Comparison of ENCODE assay signal across 10 mouse cellular contexts in genomic region chr9:59013365-59013764, GRCm38 (mm10). TPM values are rescaled to one million over a fixed set of nuclear protein-coding genes. Genes with fewer than 3 reads are reported as not detected.
DNase-seq lines count a peak whose midpoint lies in the region; ATAC-seq and TF ChIP-seq lines count a peak whose summit lies in the region.
"Had no signal": no experiment of that assay in that cellular context is flagged by ENCODE, and none has a peak within 500 bp of the region (broad histone marks: within the 10 kb centered on the region; RNA-seq: fewer than 3 reads in every experiment).

No protein-coding gene starts in this region.

- no peaks in the 10 kb centered on the region for H3K9me3 ChIP-seq in limb, embryonic 14.5 days (ENCODE audit: control insufficient read depth, low read length)
- H3K9me3 ChIP-seq: heart, embryonic 13.5 days; megakaryocyte, embryonic 14.5 days had no signal

- CTCF ChIA-PET in Patski (lab: Charles Lee): interaction anchor here (0.7 to 1.2 kb wide), 9 partner anchors 15 to 468 kb away, joined by 3 to 6 read pairs (median 3); no protein-coding TSS in a partner anchor

- H3K36me3 ChIP-seq in limb, embryonic 14.5 days (ENCODE audit: control insufficient read depth, insufficient read depth, low read length): no peaks in the 10 kb centered on the region
- H3K36me3 ChIP-seq: heart, embryonic 13.5 days had no signal

- POLR2A ChIA-PET in Patski (lab: Charles Lee): no interaction called here

- H3K4me3 ChIP-seq in cerebellum, adult 2 months (replicated peaks; ENCODE audit: insufficient read depth, low read depth, low read length): no peak overlapping the region
- H3K4me3 ChIP-seq in layer of hippocampus, adult 2 months: no peak overlapping the region
- no peak overlapping the region for H3K4me3 ChIP-seq in limb, embryonic 14.5 days (replicated peaks; ENCODE audit: low read length)
- H3K4me3 ChIP-seq: heart, embryonic 13.5 days; megakaryocyte, embryonic 14.5 days had no signal

- WGBS in cerebellum, adult 2 months: 8% methylated on average over 2 of the region's 2 CpGs
- 0% methylated on average over 2 of the region's 2 CpGs for WGBS in limb, embryonic 14.5 days

- no peak overlapping the region for H3K9ac ChIP-seq in limb, embryonic 14.5 days (ENCODE audit: low read depth, low read length, severe bottlenecking)
- H3K9ac ChIP-seq: heart, embryonic 13.5 days had no signal

- TF ChIP-seq POLR2A in cerebellum, adult 2 months (IDR thresholded peaks at IDR 0.05; ENCODE audit: borderline replicate concordance, insufficient read depth, low read length): no peak
- no peak for TF ChIP-seq POLR2A in limb, embryonic 14.5 days (IDR thresholded peaks at IDR 0.05; ENCODE audit: borderline replicate concordance, extremely low read depth, insufficient read depth, insufficient read length)

- TF ChIP-seq CTCF in cerebellum, adult 2 months (IDR thresholded peaks at IDR 0.05; ENCODE audit: borderline replicate concordance, insufficient read depth, low read depth, low read length): peak; percentile 49; the same call in 1 of the 2 replicates
- TF ChIP-seq CTCF in layer of hippocampus, adult 2 months (conservative IDR thresholded peaks at IDR 0.05): peak; percentile 92
- peak; percentile 47 for TF ChIP-seq CTCF in Patski (IDR thresholded peaks at IDR 0.05)

- in situ Hi-C loops in Patski (cut with MboI; ENCODE audit: low pct_unique_long_range_greater_than_20kb): loop anchor here (5.0 to 25.0 kb wide), 2 partner anchors 269 to 549 kb away; no protein-coding TSS in a partner anchor

- H3K27ac ChIP-seq in cerebellum, adult 2 months (ENCODE audit: insufficient read depth, low read length): no peak overlapping the region
- no peak overlapping the region for H3K27ac ChIP-seq in layer of hippocampus, adult 2 months
- H3K27ac ChIP-seq in limb, embryonic 14.5 days (replicated peaks; ENCODE audit: low read depth, low read length): no peak overlapping the region
- H3K27ac ChIP-seq: heart, embryonic 13.5 days had no signal

- DNase-seq in cerebellum, adult 2 months: peak in 1 of 2 experiments; percentile 47
- DNase-seq in cerebellum, adult 9-11 months: no peak
- DNase-seq in layer of hippocampus, adult 2 months (ENCODE audit: low spot score in 2 of 2): peak; percentile 47 to 64
- no peak for DNase-seq in layer of hippocampus, postnatal 36 days
- peak; percentile 13 for DNase-seq in Patski (ENCODE audit: low read depth, low spot score)
- peak; percentile 91 for DNase-seq in limb, embryonic 14.5 days (ENCODE audit: low spot score)
- DNase-seq in urinary bladder, postnatal 25 days (ENCODE audit: low spot score): no peak
- no peak for DNase-seq in spleen, postnatal 36 days (ENCODE audit: low spot score in 2 of 2)

- H3K27me3 ChIP-seq in cerebellum, adult 2 months (ENCODE audit: control insufficient read depth, insufficient read depth, low read length): no peaks in the 10 kb centered on the region
- H3K27me3 ChIP-seq in Patski: no peaks in the 10 kb centered on the region
- H3K27me3 ChIP-seq in limb, embryonic 14.5 days (ENCODE audit: control insufficient read depth, insufficient read depth, low read length): no peaks in the 10 kb centered on the region
- H3K27me3 ChIP-seq: heart, embryonic 13.5 days; megakaryocyte, embryonic 14.5 days had no signal

- ATAC-seq in Patski: no peak
- ATAC-seq in limb, embryonic 14.5 days (ENCODE audit: low FRiP score, low read depth): no peak

- H3K4me1 ChIP-seq in cerebellum, adult 2 months (ENCODE audit: control insufficient read depth, insufficient read depth, low read length): no peaks in the 10 kb centered on the region
- H3K4me1 ChIP-seq in limb, embryonic 14.5 days (ENCODE audit: control insufficient read depth, insufficient read depth, low read length): peaks cover 9% of the 10 kb centered on the region; the same call in 1 of the 2 replicates

- H3K4me2 ChIP-seq in limb, embryonic 14.5 days (replicated peaks; ENCODE audit: low read depth, low read length, severe bottlenecking): no peak overlapping the region
- H3K4me2 ChIP-seq: heart, embryonic 13.5 days had no signal

RNA-seq across cellular contexts. Expression of gene Neo1, which starts 22.9 kb away (rescaled TPM):
- 37.6 and 38.7 TPM in 2 replicates for polyA plus RNA-seq in cerebellum, adult 2 months (2012; rRNA removed)
- total RNA-seq in layer of hippocampus, adult 2 months (2021): 10 to 100 TPM; 78.8 to 81.5 TPM
- 10 to 100 TPM; 80.2 to 80.9 TPM for total RNA-seq in layer of hippocampus, postnatal 36 days (2021)
- polyA plus RNA-seq in Patski (2021): 49.0 TPM
- 83.5 and 95.9 TPM in 2 replicates for polyA plus RNA-seq in limb, embryonic 14.5 days (2012; rRNA removed)
- 57.1 and 63.9 TPM in 2 replicates for polyA plus RNA-seq in limb, embryonic 14.5 days (2014; fragmentation: Nextera tagmentation; extraction: Ambion mirVana)

Comparison
In these comparisons a context has a peak if more than half of its experiments do, and no peak if none do; other contexts are left out.
1. DNase-seq: peak in layer of hippocampus, adult 2 months (2 of 2), Patski (single experiment) and limb, embryonic 14.5 days (single experiment); none in cerebellum, adult 9-11 months (single experiment), layer of hippocampus, postnatal 36 days (0 of 2), urinary bladder, postnatal 25 days (single experiment) and spleen, postnatal 36 days (0 of 2).
2. Peak in every context shown above with its lines, with median percentiles within 50 percentile points of each other: CTCF ChIP-seq.